Mouse (Mus musculus): ENCODE measurements around the gene Gm10203.

- TF ChIP-seq CTCF (IDR thresholded peaks at IDR 0.05; ENCODE audit: low read depth, low read length) (no peak), POLR2A (IDR thresholded peaks at IDR 0.05; ENCODE audit: extremely low read depth, insufficient read depth, low read length) (no peak)
Observed at GRCm38 (mm10) chr6:149135631-149136030, 5.7 kb downstream of the Gm10203 start.

Measured in liver, adult 2 months (tissue).